Mouse (Mus musculus): ENCODE measurements around the gene Trim16.

Trim16 gene

DNA sequence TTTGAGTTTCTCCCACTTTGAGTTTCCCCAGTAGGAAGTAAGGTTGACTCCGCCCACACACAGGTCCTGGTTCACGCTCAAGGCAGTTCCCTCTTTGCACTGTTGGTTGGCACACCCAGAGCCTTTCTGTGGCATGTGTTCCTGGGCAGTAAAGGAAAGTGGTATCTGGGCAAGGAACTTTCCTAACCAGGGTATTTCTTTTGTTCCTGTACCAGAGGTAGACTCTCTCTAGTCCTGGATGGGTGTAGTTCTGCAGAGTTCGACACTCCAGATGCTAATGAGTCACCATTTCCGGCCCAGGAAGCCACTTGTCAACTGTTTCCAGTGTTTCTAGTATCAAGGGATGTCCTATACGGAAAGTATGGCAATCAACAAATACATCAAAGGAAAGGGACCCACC lies 1.9 kb downstream of the Trim16 start:
- TF ChIP-seq GATA4 (IDR thresholded peaks at IDR 0.05; ENCODE audit: insufficient replicate concordance, low read length) = no peak

DNA sequence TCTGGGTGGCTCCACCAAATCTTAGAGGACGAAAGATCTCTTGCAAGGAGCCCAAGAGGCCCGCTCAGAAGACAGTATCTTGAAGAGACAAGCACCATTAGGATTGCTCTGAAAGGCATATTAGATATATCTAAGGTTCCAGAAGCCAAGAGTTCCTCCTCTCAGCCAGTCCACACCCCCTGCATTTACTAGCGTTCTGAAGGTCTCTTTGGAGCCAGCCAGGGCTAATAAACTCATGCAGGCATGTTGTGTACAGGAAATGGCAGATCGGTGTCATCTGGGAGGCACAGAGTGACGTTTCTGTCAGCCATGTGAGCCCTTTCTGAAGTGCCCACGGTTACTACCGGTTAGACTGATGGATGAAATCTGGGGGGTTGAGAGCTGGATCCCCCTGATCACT lies 4.2 kb downstream of the Trim16 start:
- no peak for TF ChIP-seq GATA4 (IDR thresholded peaks at IDR 0.05; ENCODE audit: insufficient replicate concordance, low read length)

DNA sequence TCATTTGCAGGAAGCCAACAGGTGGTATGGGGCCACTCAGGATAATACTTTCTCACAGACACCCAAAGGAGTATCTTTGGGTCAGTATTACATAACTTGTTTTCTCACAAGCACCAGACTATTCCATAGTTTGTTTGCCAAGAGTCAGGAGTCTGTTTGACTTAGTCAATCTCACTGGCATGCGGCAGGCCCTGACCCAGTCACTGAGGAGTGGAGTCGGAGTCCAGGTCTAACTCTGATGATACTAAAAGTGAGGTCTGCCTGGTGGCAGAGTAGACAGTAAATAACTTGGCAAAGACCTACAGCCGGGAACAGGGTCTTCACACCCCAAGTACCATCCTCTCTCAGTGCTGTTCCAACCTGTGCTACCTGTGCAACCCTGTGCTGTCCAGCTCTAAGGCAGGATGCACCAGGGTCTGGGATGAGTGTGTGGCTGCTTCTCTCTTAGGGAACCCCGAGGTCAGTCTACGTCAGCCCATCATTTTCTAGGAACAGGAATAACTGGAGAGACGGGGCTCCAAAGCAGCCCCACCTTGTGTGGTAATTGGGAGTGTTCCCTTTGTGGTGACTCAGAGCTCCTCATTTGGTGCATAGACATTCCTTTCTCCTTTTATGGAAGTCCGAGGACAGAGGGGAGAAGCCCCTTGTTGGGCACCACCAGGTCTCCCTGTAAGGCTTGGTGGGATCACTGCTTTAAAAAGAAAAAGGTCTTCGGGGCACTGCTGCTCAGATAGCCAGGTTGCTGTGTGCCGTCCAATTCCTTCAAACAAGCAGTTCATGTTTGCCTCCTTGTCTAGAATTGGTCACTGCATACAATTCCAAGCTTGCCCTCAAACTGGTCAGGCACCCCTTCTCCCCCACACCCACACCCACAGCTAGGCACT lies 5.4 kb downstream of the Trim16 start:
- no peak for TF ChIP-seq GATA4 (IDR thresholded peaks at IDR 0.05; ENCODE audit: insufficient replicate concordance, low read length)

DNA sequence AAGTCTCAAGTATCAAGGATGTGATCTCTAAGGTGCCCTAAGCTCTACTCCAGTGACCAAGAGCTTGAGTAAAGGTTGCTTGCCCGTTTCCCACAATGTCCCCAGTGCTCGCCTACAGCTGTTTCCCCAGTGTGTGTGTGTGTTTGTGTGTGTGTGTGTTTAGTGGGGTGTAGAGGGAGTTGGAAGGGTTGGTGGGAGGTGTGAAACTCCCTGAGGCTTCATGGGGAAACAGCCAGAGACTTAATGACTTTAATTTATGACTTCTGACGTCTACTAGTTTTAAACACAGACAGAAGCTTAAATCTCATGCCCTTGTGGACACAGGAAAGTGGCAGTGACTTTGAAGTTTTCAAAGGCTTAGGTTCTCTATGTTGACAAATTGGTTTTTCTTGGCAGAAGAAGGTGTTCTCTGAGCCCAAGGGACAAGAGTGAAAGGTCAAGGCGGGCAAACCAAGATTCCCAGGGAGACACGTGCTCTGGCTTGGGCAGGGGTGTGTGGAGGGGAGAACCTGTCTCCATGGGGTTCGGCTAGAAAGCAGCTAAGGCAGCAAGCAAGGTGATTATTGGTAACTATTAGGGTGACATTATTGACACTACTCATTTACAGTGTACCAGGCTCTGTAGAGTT lies 6.2 kb downstream of the Trim16 start:
- TF ChIP-seq GATA4 (IDR thresholded peaks at IDR 0.05; ENCODE audit: insufficient replicate concordance, low read length) = no peak

DNA sequence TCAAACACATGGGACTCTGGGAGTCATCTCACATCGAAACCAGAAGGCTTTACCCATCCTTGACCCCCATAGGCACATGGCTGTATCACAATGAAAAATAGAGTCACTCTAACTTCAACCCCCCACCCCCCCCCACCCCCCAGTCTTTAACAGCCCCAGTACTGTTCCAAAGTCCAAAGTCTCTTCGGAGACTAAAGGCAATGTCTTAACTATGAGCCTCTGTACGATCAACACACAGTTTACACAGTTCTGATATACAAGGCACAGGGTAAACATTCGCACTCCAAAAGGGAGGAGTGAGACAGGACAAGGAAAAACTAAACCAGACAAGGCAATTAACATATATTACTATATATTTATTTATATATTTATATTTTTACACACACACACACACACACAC lies 7.1 kb downstream of the Trim16 start:
- no peak for TF ChIP-seq GATA4 (IDR thresholded peaks at IDR 0.05; ENCODE audit: insufficient replicate concordance, low read length)

DNA sequence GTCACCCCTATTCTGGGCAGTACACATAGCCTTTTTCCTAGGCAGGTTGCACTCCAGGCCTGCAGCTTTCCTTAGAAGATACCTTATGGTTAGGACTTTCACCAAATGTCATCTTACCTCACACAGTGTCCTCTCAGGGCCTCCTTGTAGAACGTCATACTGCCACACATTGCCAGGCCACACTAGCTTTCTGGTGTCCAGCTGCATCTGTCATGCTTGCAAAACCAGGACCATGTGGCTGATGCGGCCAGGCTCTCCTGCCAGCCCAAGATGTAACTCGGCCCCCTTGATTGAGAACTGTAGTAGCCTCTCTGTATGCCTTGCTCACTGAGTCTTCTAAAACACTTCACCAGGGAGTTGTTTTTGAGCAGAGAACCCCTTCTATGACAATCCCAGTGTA lies 7.9 kb downstream of the Trim16 start:
- no peak for TF ChIP-seq GATA4 (IDR thresholded peaks at IDR 0.05; ENCODE audit: insufficient replicate concordance, low read length)

DNA sequence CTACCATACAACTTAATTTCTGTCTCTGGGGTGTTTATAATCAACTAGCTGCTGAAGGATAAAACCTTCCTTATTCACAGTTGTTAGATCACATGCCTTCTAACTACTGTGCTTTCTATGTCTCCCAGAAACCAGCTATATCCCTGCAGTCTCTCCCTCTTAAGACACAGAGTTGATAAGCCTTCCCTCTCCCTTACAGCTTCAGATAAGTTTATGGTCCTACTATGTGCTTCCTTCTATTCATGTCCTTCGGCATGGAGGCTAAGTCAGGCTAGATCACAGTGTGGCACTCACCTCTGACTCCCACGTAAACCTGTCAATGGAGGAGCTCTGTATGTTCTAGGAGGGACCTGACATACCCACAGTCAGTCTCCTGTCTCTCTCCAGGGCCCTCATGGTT lies 10.4 kb downstream of the Trim16 start:
- no peak for TF ChIP-seq GATA4 (IDR thresholded peaks at IDR 0.05; ENCODE audit: insufficient replicate concordance, low read length)

DNA sequence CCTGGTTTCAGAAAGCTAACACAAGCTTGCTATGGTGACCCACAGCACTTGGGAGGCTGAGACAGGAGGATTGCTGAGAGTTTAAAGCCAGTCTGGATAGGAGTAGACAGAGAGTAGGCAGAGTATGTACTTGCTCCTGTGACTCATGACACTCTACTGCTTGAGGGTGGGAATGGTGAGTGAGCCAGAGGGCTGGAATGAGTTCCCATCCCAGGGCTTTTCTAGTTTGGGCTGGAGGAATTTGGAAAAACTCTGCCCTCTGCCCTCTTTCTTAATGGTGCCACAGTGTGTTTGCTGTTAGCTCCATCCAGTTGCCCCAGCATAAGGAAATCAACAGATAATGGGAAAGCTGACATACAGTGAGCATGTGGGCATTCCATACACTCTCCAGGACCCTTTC lies 11.9 kb downstream of the Trim16 start:
- no peak for TF ChIP-seq GATA4 (IDR thresholded peaks at IDR 0.05; ENCODE audit: insufficient replicate concordance, low read length)

DNA sequence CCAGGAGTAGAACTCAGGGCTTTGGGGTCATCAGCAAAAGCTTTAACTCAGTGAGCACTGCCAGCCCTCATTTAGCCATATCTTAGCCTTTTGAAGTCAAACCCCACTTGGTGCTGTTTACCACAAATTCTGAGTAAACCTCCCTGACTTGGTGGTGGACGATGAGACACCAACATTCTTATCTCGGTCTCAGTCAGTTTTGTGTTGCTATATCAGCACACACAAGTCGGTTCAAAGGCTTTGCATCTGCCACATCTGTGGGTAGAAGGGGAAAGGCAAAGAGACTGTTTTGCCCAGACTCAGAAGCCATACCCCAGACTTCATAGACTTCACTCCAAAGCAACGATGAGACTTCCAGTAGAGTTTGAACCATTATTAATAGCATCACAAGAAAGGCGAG lies 24.5 kb downstream of the Trim16 start:
- TF ChIP-seq GATA4 (IDR thresholded peaks at IDR 0.05; ENCODE audit: insufficient replicate concordance, low read length) = no peak

DNA sequence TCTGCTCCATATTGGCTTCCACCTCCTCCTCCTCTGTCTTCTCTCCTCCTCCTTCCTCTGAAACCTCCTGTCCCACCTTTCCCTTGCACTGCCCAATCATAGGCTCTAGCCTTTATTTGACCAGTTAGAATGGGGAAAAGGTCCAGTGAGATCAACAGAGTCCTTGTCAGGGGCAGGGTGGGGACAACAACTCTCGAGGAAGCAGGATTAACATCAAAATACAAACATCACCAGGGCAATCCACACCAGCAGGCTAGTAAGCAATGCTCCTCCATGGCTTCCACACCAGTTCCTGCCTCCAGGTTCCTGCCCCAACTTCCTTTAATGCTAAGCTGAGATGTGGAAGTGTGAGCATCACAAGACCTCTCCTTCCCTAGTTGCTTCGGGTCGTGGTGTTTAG lies 25.7 kb downstream of the Trim16 start:
- no peak for TF ChIP-seq GATA4 (IDR thresholded peaks at IDR 0.05; ENCODE audit: insufficient replicate concordance, low read length)

DNA sequence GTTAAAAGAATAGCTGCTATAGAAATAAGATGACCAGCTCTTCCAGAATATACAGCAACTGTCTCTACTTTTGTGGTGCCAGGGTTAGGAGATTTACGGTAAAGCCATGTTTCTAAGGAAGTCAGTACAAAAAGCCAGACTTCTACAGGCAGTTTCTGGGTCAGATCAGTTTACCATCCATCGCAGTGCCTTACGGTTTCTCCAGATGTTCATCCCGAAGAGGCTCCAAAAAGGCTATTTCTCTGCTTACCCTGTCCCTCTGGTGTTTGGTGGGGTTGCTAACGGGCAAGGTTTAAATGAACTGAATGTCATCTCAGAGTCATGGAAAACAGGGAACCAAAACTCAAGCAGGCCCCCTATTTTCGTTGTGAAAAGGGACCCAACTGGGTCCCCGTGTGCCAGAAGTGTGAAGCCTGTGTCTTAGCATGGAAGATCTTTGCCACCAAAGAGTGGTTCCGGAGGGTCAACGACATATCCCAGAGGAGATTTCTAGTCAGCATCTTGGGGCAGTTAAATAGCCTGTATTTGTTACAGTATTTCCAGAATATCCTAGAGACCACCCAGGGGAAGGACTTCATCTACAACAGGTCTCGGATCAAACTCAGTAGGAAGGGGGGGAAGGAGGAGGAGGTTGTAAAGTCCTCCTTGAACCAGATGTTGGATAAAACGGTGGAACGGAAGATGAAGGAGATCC lies 27.1 kb downstream of the Trim16 start, which contains the start of gene Fbxw10:
TSS of gene Fbxw10 (plus strand) at position 109 of the 694 bp plus-strand sequence.
- no peak for TF ChIP-seq GATA4 (IDR thresholded peaks at IDR 0.05; ENCODE audit: insufficient replicate concordance, low read length)

DNA sequence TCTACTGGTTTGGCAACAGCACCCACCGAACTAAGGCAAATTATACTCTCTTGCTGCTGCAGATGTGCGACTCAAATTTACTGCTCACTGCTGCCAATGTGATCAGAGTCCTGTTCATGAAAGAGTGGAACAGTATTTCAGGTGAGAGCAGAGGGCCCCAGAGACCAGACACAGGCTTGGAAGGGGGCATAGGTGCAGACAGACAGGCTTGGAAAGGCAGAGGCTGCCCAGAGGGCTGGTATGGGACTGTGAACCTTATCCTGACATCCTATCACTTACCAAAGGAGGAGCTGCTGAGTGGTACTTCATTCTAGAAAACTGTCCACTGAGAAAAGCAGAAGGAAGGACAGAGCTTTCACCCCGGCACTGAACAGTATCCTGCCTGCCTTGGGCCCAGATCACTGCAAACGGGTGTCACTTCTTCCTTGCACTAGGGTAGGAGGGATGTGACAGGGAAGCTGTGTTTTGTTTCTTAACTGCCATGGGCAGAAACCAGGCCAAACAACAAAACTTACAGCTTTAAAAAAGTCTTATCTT lies 27.7 kb downstream of the Trim16 start:
- no peak for TF ChIP-seq GATA4 (IDR thresholded peaks at IDR 0.05; ENCODE audit: insufficient replicate concordance, low read length)

DNA sequence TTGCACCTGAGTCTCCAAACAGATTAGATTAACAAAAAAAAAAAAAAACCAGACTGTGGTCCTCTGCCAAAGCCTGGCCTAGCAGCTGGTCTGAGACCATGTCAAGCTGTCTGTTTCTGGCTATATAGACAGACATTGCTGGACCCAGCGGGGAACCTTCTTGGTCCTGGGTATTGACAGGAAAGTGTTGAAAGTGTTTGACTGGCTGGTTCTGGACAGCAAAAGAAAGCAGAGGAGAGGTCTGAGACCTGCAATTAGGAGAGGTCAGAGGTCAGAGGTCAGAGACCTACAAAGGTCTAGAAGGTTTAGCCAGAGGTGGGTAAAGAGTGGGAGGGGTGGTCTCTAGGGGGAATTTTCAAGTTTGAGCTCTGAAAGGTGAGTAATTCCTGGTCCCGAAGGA lies 28.3 kb downstream of the Trim16 start:
- TF ChIP-seq GATA4 (IDR thresholded peaks at IDR 0.05; ENCODE audit: insufficient replicate concordance, low read length) = no peak

DNA sequence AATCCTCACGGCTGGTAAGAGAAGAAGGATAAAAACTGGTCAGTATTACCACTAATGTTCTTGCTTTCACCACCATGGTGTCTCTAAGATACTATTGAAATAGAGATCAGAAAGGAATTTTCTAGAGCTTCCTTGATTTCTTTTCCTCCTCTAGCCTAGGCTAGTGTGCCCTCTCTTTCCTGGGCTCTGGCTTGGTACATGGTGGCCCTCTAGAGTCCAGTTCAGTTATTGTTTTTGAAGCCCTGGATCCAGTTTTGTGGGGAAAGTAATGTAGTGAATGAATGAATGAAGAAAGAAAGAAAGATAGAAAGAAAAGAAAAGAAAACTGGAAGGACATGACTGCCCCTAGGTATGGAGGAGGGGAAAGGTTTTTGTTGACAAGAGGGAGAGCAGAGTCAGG lies 31.2 kb downstream of the Trim16 start:
- no peak for TF ChIP-seq GATA4 (IDR thresholded peaks at IDR 0.05; ENCODE audit: insufficient replicate concordance, low read length)

DNA sequence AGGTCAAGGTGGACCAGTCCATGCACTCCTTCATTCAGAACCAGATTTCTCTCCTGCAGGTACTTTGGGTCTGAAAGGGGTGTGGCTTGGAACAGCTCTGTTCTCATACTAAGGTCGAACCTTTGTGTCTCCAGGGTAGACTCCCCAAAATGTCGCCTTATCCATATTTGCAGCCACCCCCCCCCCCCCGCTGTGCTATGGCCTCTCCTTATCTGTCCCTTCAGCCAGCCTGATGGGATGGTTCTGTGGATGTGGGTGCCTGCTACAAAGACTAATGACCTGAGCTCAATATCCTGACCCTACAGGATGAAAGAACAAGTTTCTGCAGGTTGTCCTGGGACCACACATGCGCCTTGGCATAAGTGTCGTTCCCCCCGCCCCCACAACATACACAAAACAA lies 33.3 kb downstream of the Trim16 start:
- no peak for TF ChIP-seq GATA4 (IDR thresholded peaks at IDR 0.05; ENCODE audit: insufficient replicate concordance, low read length)

DNA sequence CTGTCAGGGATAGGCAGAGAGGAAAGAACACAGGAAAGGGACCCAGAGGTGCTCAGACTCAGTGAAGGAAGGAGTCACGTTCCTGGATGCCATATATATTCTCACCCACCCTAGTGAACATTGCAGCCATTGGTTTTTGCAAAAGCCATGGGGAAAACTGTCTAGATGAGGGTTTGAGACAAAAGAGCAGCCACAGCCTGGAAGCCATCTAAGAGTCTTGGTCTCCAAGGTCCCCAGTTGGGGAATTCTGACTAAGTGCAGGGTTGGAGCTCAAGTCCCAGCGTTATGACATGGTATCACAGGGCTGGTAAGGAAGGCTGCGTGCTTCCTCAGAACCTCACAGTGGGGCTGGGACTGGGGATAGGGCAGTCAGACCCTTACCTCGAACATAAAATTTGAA lies 45.5 kb downstream of the Trim16 start:
- TF ChIP-seq GATA4 (IDR thresholded peaks at IDR 0.05; ENCODE audit: insufficient replicate concordance, low read length) = no peak

Data from liver, adult (tissue).